Mouse (Mus musculus) liver, postnatal 0 days (tissue): Measurements from ENCODE around the gene Zfp318. TPM values are rescaled to one million over a fixed set of nuclear protein-coding genes. Genes with fewer than 3 reads are reported as not detected.

Experiments
- ATAC-seq: fragments of 200-750 bp; cut with Nextera tagmentation; 2 replicates; pipeline ENCODE4 v1.8.0; 2017; ENCODE audit warnings: mild to moderate bottlenecking, moderate library complexity
- DNase-seq: peaks from one replicate; pipeline ENCODE4 v3.0.0-alpha.2; 2016
- H3K27ac ChIP-seq: fragments of 300-500 bp; sonication (generic); 2 replicates; pipeline ENCODE4 v1.5.1; 2014; ENCODE audit warnings: antibody characterized with exemption, moderate library complexity, mild to moderate bottlenecking, low read depth
- H3K27me3 ChIP-seq: fragments of 300-500 bp; sonication (generic); 2 replicates; pipeline ENCODE4 v1.6.1; 2014; ENCODE audit warnings: low read length, control low read depth, mixed read lengths; ENCODE audit not compliant: insufficient read depth
- H3K36me3 ChIP-seq: fragments of 300-500 bp; sonication (generic); replicated peaks from 2 replicates; pipeline ENCODE4 v1.6.1; 2014; ENCODE audit warnings: mild to moderate bottlenecking, control low read depth, low read length, moderate library complexity, mixed read lengths; ENCODE audit not compliant: insufficient read depth
- H3K4me1 ChIP-seq: fragments of 300-500 bp; sonication (generic); 2 replicates; pipeline ENCODE4 v1.6.1; 2014; ENCODE audit warnings: antibody characterized with exemption, mild to moderate bottlenecking, control low read depth; ENCODE audit not compliant: insufficient read depth
- H3K4me2 ChIP-seq: fragments of 300-500 bp; sonication (generic); 2 replicates; pipeline ENCODE4 v1.6.1; 2014; ENCODE audit warnings: low read depth, mild to moderate bottlenecking, low read length, moderate library complexity, mixed read lengths
- H3K4me3 ChIP-seq: fragments of 300-500 bp; sonication (generic); 2 replicates; pipeline ENCODE4 v1.5.1; 2014; ENCODE audit warnings: low read depth, low read length
- H3K9ac ChIP-seq: fragments of 300-500 bp; sonication (generic); replicated peaks from 2 replicates; pipeline ENCODE4 v1.6.1; 2014; ENCODE audit warnings: mild to moderate bottlenecking, moderate library complexity
- H3K9me3 ChIP-seq: fragments of 300-500 bp; sonication (generic); 2 replicates; pipeline ENCODE4 v1.6.1; 2016; ENCODE audit warnings: mild to moderate bottlenecking, control low read depth, low read length, mixed read lengths
- CTCF ChIP-seq: sonication (generic); IDR thresholded peaks from 2 replicates; pipeline ENCODE4 v1.5.1; 2016; ENCODE audit warnings: antibody characterized with exemption, low read depth
- EP300 ChIP-seq: IDR thresholded peaks from 2 replicates; pipeline ENCODE4 v1.6.1; 2016; ENCODE audit warnings: antibody characterized with exemption, low read depth, mild to moderate bottlenecking
- WGBS: fragments of 180-500 bp; shearing (Covaris S2); extraction: QIAGEN DNeasy Blood & Tissue Kit; methylation state at CpG from one replicate; pipeline ENCODE4 v1.1.7; 2014; ENCODE audit not compliant: insufficient replicate concordance; 5-methylcytosine and 5-hydroxymethylcytosine counted together
- polyA plus RNA-seq: library from polyadenylated mRNA; unstranded; fragments of >200 nt; fragmentation: Nextera tagmentation; extraction: Ambion mirVana; gene quantifications from 2 replicates; pipeline ENCODE4 v1.2.1, GENCODE M21; 2015

Gene Zfp318
- polyA plus RNA-seq, 1 experiment from 2014 or later: 2.2 TPM

- H3K36me3 ChIP-seq: no peaks in the 10 kb centered on the region
- DNase-seq (no peak), ATAC-seq (no peak)
- H3K4me3 ChIP-seq: no peak overlapping the region
- no peak overlapping the region for H3K4me2 ChIP-seq
- H3K27ac ChIP-seq: no peak overlapping the region
- no peaks in the 10 kb centered on the region for H3K4me1 ChIP-seq
- no peaks in the 10 kb centered on the region for H3K9me3 ChIP-seq
- H3K9ac ChIP-seq: no peak overlapping the region
- TF ChIP-seq EP300 (no peak), CTCF (no peak)
- 86% methylated on average over 10 of the region's 10 CpGs for WGBS
- H3K27me3 ChIP-seq: peaks cover 20% of the 10 kb centered on the region
Observed at GRCm38 (mm10) chr17:46439176-46439575, 55.6 kb downstream of the Zfp318 start.

GRCm38 (mm10) chr17:46444839-46445579 is 61.5 kb downstream of the Zfp318 start:
- ATAC-seq (no peak), DNase-seq (no peak)
- H3K4me1 ChIP-seq: no peaks in the 10 kb centered on the region
- no peak overlapping the region for H3K4me2 ChIP-seq
- no peak overlapping the region for H3K4me3 ChIP-seq
- no peaks in the 10 kb centered on the region for H3K36me3 ChIP-seq
- H3K9ac ChIP-seq: no peak overlapping the region
- WGBS: 5% methylated on average over 47 of the region's 50 CpGs
- H3K27me3 ChIP-seq: peaks cover 40% of the 10 kb centered on the region
- TF ChIP-seq CTCF (no peak), EP300 (no peak)
- H3K9me3 ChIP-seq: no peaks in the 10 kb centered on the region
- no peak overlapping the region for H3K27ac ChIP-seq

GRCm38 (mm10) chr17:46446264-46446663 is 62.7 kb downstream of the Zfp318 start:
- no peaks in the 10 kb centered on the region for H3K9me3 ChIP-seq
- ATAC-seq (no peak), DNase-seq (no peak)
- H3K27ac ChIP-seq: no peak overlapping the region
- no peak overlapping the region for H3K4me2 ChIP-seq
- no peaks in the 10 kb centered on the region for H3K4me1 ChIP-seq
- no peak overlapping the region for H3K9ac ChIP-seq
- TF ChIP-seq CTCF (no peak), EP300 (no peak)
- no peak overlapping the region for H3K4me3 ChIP-seq
- WGBS: 85% methylated on average over 16 of the region's 16 CpGs
- H3K36me3 ChIP-seq: no peaks in the 10 kb centered on the region
- peaks cover 40% of the 10 kb centered on the region for H3K27me3 ChIP-seq

- Histone ChIP-seq H3K9me3 (no peaks in the 10 kb centered on the region), H3K27ac (no peak overlapping the region), H3K9ac (no peak overlapping the region), H3K36me3 (no peaks in the 10 kb centered on the region), H3K4me2 (no peak overlapping the region), H3K27me3 (peaks cover 41% of the 10 kb centered on the region), H3K4me1 (peaks cover 10% of the 10 kb centered on the region), H3K4me3 (no peak overlapping the region)
- TF ChIP-seq EP300: no peak
- TF ChIP-seq CTCF: no peak
- DNase-seq (no peak), ATAC-seq (peak; percentile 57; the same call in 1 of the 2 replicates)
- WGBS: 36% methylated on average over 5 of the region's 5 CpGs
Observed at GRCm38 (mm10) chr17:46452683-46453082, 69.2 kb downstream of the Zfp318 start.

- H3K4me3 ChIP-seq: no peak overlapping the region
- H3K27me3 ChIP-seq: peaks cover 47% of the 10 kb centered on the region
Observed at GRCm38 (mm10) chr17:46453302-46453948, 69.9 kb downstream of the Zfp318 start.

GRCm38 (mm10) chr17:46453970-46454411 is 70.5 kb downstream of the Zfp318 start:
- WGBS: 5% methylated on average over 26 of the region's 26 CpGs
- H3K4me3 ChIP-seq: no peak overlapping the region; the same call in 1 of the 2 replicates
- H3K27ac ChIP-seq: no peak overlapping the region
- no peaks in the 10 kb centered on the region for H3K36me3 ChIP-seq
- H3K27me3 ChIP-seq: peaks cover 49% of the 10 kb centered on the region
- TF ChIP-seq CTCF (no peak), EP300 (no peak)
- H3K9ac ChIP-seq: no peak overlapping the region
- no peaks in the 10 kb centered on the region for H3K9me3 ChIP-seq
- ATAC-seq (no peak), DNase-seq (no peak)
- H3K4me1 ChIP-seq: peaks cover 10% of the 10 kb centered on the region
- 0 out of 2 replicates have a peak overlapping the region, but pooled peaks have one; percentile 29 for H3K4me2 ChIP-seq

More at GRCm38 (mm10) chr17:46453302-46453948, 69.9 kb downstream of the Zfp318 start:
- no peak for ATAC-seq
- DNase-seq: no peak
- TF ChIP-seq CTCF: no peak
- no peak for TF ChIP-seq EP300
- H3K36me3 ChIP-seq: no peaks in the 10 kb centered on the region
- WGBS: 9% methylated on average over 13 of the region's 13 CpGs
- no peaks in the 10 kb centered on the region for H3K9me3 ChIP-seq
- H3K4me1 ChIP-seq: peaks cover 10% of the 10 kb centered on the region
- H3K27ac ChIP-seq: no peak overlapping the region
- H3K9ac ChIP-seq: no peak overlapping the region
- no peak overlapping the region for H3K4me2 ChIP-seq
